Mouse (Mus musculus) lung, postnatal 36 days (tissue): Measurements from ENCODE around the gene Mapk10.

Experiments used
- DNase-seq: peaks from one replicate; pipeline ENCODE4 v3.0.0; 2022; ENCODE audit warnings: mixed read lengths

The Mapk10 gene

GRCm38 (mm10) chr5:103211101-103211848 lies at the start of gene Mapk10:
Mapk10 (minus strand) TSS chr5:103211334.
- DNase-seq: peak; percentile 20

GRCm38 (mm10) chr5:103256144-103256543 lies 45.0 kb upstream of the Mapk10 start:
- DNase-seq: no peak

GRCm38 (mm10) chr5:103242430-103242829 lies 31.3 kb upstream of the Mapk10 start:
- DNase-seq: no peak

- no peak for DNase-seq
Measured at GRCm38 (mm10) chr5:103231822-103232221, 20.7 kb upstream of the Mapk10 start.

- no peak for DNase-seq
Measured at GRCm38 (mm10) chr5:103230334-103230733, 19.2 kb upstream of the Mapk10 start.

- DNase-seq: no peak
Measured at GRCm38 (mm10) chr5:103229321-103229720, 18.2 kb upstream of the Mapk10 start.

GRCm38 (mm10) chr5:103221997-103222396 lies 10.9 kb upstream of the Mapk10 start:
- DNase-seq: no peak

GRCm38 (mm10) chr5:103210644-103211043 lies 490 bp downstream of the Mapk10 start:
- no peak for DNase-seq

GRCm38 (mm10) chr5:103210018-103210417 lies 1.1 kb downstream of the Mapk10 start:
- no peak for DNase-seq

GRCm38 (mm10) chr5:103209486-103209885 lies 1.6 kb downstream of the Mapk10 start:
- no peak for DNase-seq

- no peak for DNase-seq
Measured at GRCm38 (mm10) chr5:103208869-103209268, 2.3 kb downstream of the Mapk10 start.

- DNase-seq: no peak
Measured at GRCm38 (mm10) chr5:103208021-103208511, 3.1 kb downstream of the Mapk10 start.

- DNase-seq: no peak
Measured at GRCm38 (mm10) chr5:103197796-103198325, 13.3 kb downstream of the Mapk10 start.

- DNase-seq: no peak
Measured at GRCm38 (mm10) chr5:103194549-103194948, 16.6 kb downstream of the Mapk10 start.

- DNase-seq: peak; percentile 2
Measured at GRCm38 (mm10) chr5:103193700-103194099, 17.4 kb downstream of the Mapk10 start.

- DNase-seq: no peak
Measured at GRCm38 (mm10) chr5:103191577-103191976, 19.6 kb downstream of the Mapk10 start.

- DNase-seq: no peak
Measured at GRCm38 (mm10) chr5:103184256-103184655, 26.9 kb downstream of the Mapk10 start.

- DNase-seq: no peak
Measured at GRCm38 (mm10) chr5:103181622-103182021, 29.5 kb downstream of the Mapk10 start.

GRCm38 (mm10) chr5:103177010-103177409 lies 34.1 kb downstream of the Mapk10 start:
- DNase-seq: no peak

- DNase-seq: no peak
Measured at GRCm38 (mm10) chr5:103175989-103176388, 35.1 kb downstream of the Mapk10 start.

GRCm38 (mm10) chr5:103174607-103175006 lies 36.5 kb downstream of the Mapk10 start:
- DNase-seq: no peak

GRCm38 (mm10) chr5:103171207-103171606 lies 39.9 kb downstream of the Mapk10 start:
- no peak for DNase-seq

- no peak for DNase-seq
Measured at GRCm38 (mm10) chr5:103167371-103167770, 43.8 kb downstream of the Mapk10 start.

- DNase-seq: no peak
Measured at GRCm38 (mm10) chr5:103166755-103167154, 44.4 kb downstream of the Mapk10 start.
